Mouse (Mus musculus) kidney, postnatal 0 days (tissue): ENCODE measurements around the gene Gm10309. TPM values are rescaled to one million over a fixed set of nuclear protein-coding genes. Genes with fewer than 3 reads are reported as not detected.

ENCODE experiments used
- ATAC-seq: fragments of 200-750 bp; cut with Nextera tagmentation; replicated peaks from 2 replicates; pipeline ENCODE4 v1.8.0; 2017; ENCODE audit warnings: low read depth, moderate number of reproducible peaks, moderate TSS enrichment, moderate library complexity; ENCODE audit not compliant: low FRiP score
- DNase-seq: peaks from one replicate; pipeline ENCODE4 v3.0.0-alpha.2; 2016; ENCODE audit warnings: low spot score
- H3K27ac ChIP-seq: fragments of 300-500 bp; sonication (generic); 2 replicates; pipeline ENCODE4 v1.5.1; 2014; ENCODE audit warnings: mild to moderate bottlenecking
- H3K27me3 ChIP-seq: fragments of 300-500 bp; sonication (generic); 2 replicates; pipeline ENCODE4 v1.6.1; 2014; ENCODE audit warnings: low read length, mixed read lengths; ENCODE audit not compliant: insufficient read depth
- H3K36me3 ChIP-seq: fragments of 300-500 bp; sonication (generic); 2 replicates; pipeline ENCODE4 v1.6.1; 2014; ENCODE audit warnings: low read length, mixed read lengths; ENCODE audit not compliant: insufficient read depth
- H3K4me1 ChIP-seq: fragments of 300-500 bp; sonication (generic); replicated peaks from 2 replicates; pipeline ENCODE4 v1.6.1; 2014; ENCODE audit warnings: antibody characterized with exemption, low read length, mixed read lengths; ENCODE audit not compliant: insufficient read depth
- H3K4me2 ChIP-seq: fragments of 300-500 bp; sonication (generic); 2 replicates; pipeline ENCODE4 v1.6.1; 2014; ENCODE audit warnings: mild to moderate bottlenecking, low read length, moderate library complexity, mixed read lengths
- H3K4me3 ChIP-seq: fragments of 300-500 bp; sonication (generic); replicated peaks from 2 replicates; pipeline ENCODE4 v1.5.1; 2014; ENCODE audit warnings: low read depth, low read length
- H3K9ac ChIP-seq: fragments of 300-500 bp; sonication (generic); 2 replicates; pipeline ENCODE4 v1.6.1; 2014; ENCODE audit warnings: low read depth, low read length
- H3K9me3 ChIP-seq: fragments of 300-500 bp; sonication (generic); replicated peaks from 2 replicates; pipeline ENCODE4 v1.6.1; 2016; ENCODE audit warnings: low read length, inconsistent platforms, mixed read lengths
- CTCF ChIP-seq: IDR thresholded peaks from 2 replicates; pipeline ENCODE4 v1.5.1; 2016; ENCODE audit warnings: antibody characterized with exemption, low read depth, mild to moderate bottlenecking, moderate library complexity
- WGBS: fragments of 180-500 bp; shearing (Covaris S2); extraction: QIAGEN DNeasy Blood & Tissue Kit; methylation state at CpG from one replicate; pipeline ENCODE4 v1.1.7; 2014; 5-methylcytosine and 5-hydroxymethylcytosine counted together
- polyA plus RNA-seq: library from polyadenylated mRNA; unstranded; fragments of >200 nt; fragmentation: Nextera tagmentation; extraction: Ambion mirVana; gene quantifications from 2 replicates; pipeline ENCODE4 v1.2.1, GENCODE M21; 2015

Gm10309 gene
- polyA plus RNA-seq, 1 experiment from 2014 or later, result 0.18 TPM

DNA sequence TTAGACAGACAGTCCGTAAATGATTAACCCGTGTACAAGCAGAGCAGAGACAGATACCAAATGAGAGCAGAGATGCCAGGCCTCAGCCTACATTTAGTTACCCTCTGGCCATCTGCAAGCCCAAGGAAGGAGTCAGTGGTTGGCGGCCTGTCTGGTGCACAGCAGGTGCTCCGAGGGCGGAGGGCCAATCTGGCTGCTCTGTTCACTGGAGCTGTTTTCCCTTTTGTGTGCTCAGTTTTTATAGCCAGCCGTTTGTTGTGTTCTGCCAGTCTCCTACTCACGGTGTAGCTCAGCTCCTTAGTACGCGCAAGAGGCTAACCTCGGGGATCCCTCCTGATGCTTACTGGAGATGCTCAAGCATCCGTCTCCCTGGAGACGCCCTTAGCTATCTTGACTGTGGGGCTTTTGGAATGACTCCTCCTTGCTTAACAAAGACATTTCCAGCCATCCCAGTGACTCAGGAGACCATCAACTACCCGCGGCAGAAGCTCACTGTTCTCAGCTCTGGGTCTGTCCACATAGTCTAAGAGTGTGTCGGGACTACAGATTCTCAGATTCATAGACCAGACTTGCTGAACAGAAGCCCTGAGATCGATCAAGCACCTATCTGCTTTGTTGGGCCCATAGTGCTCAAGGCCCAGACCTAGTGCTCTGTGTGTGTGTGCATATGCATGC, 40.2 kb downstream of the Gm10309 start:
- 64% methylated on average over 16 of the region's 16 CpGs for WGBS
- H3K27ac ChIP-seq, result no peak overlapping the region
- H3K27me3 ChIP-seq, result no peaks in the 10 kb centered on the region
- TF ChIP-seq CTCF, result no peak
- no peak overlapping the region for H3K4me3 ChIP-seq
- ATAC-seq (no peak), DNase-seq (no peak)
- no peaks in the 10 kb centered on the region for H3K36me3 ChIP-seq
- H3K9ac ChIP-seq, result no peak overlapping the region
- H3K4me2 ChIP-seq, result no peak overlapping the region
- peaks cover 20% of the 10 kb centered on the region for H3K4me1 ChIP-seq
- no peaks in the 10 kb centered on the region for H3K9me3 ChIP-seq

GRCm38 (mm10) chr17:86464197-86464596, 40.8 kb downstream of the Gm10309 start:
- Histone ChIP-seq H3K4me3 (no peak overlapping the region), H3K27ac (no peak overlapping the region), H3K9ac (no peak overlapping the region), H3K27me3 (no peaks in the 10 kb centered on the region), H3K4me1 (peaks cover 19% of the 10 kb centered on the region), H3K9me3 (no peaks in the 10 kb centered on the region), H3K4me2 (no peak overlapping the region), H3K36me3 (no peaks in the 10 kb centered on the region)
- DNase-seq, result no peak
- ATAC-seq, result no peak
- TF ChIP-seq CTCF, result no peak
- WGBS, result 79% methylated on average over 8 of the region's 8 CpGs

DNA sequence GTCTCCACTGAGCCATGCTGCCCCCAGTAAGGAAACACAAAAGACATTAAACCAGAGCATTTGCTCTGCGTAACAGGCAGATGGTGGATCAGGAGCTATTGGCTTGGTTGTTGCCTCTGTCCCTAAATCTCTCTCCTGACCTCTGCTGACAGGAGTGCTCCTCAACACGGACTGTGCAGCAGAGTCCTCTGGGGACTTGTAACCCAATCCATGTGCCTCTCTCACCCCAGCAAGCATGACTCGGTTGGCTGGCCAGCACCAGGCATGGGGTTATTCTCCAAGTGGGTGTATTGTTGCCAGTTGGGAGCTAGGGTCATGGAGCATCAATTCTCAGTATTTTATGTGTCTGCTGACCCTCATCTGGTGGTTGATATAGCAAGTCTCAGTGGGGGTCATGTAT, 41.7 kb downstream of the Gm10309 start:
- no peak overlapping the region for H3K4me2 ChIP-seq
- peaks cover 16% of the 10 kb centered on the region for H3K4me1 ChIP-seq
- DNase-seq (peak; percentile 84), ATAC-seq (peak; percentile 81)
- H3K9ac ChIP-seq, result no peak overlapping the region
- no peaks in the 10 kb centered on the region for H3K36me3 ChIP-seq
- no peak overlapping the region for H3K4me3 ChIP-seq
- H3K27ac ChIP-seq, result no peak overlapping the region
- H3K27me3 ChIP-seq, result no peaks in the 10 kb centered on the region
- WGBS, result 27% methylated on average over 3 of the region's 3 CpGs
- H3K9me3 ChIP-seq, result no peaks in the 10 kb centered on the region
- peak; percentile 11; the same call in 1 of the 2 replicates for TF ChIP-seq CTCF

- DNase-seq, result no peak
- H3K4me2 ChIP-seq, result no peak overlapping the region
- WGBS, result 67% methylated on average over 17 of the region's 17 CpGs
- no peaks in the 10 kb centered on the region for H3K9me3 ChIP-seq
- no peak for ATAC-seq
- no peak overlapping the region for H3K4me3 ChIP-seq
- H3K27me3 ChIP-seq, result no peaks in the 10 kb centered on the region
- no peak overlapping the region for H3K9ac ChIP-seq
- TF ChIP-seq CTCF, result peak; percentile 42; the same call in 1 of the 2 replicates
- H3K36me3 ChIP-seq, result no peaks in the 10 kb centered on the region
- peaks cover 9% of the 10 kb centered on the region; the same call in 1 of the 2 replicates for H3K4me1 ChIP-seq
- 0 out of 2 replicates have a peak overlapping the region, but pooled peaks have one; percentile 15 for H3K27ac ChIP-seq
Measured at GRCm38 (mm10) chr17:86460645-86461430, 44.2 kb downstream of the Gm10309 start.

DNA sequence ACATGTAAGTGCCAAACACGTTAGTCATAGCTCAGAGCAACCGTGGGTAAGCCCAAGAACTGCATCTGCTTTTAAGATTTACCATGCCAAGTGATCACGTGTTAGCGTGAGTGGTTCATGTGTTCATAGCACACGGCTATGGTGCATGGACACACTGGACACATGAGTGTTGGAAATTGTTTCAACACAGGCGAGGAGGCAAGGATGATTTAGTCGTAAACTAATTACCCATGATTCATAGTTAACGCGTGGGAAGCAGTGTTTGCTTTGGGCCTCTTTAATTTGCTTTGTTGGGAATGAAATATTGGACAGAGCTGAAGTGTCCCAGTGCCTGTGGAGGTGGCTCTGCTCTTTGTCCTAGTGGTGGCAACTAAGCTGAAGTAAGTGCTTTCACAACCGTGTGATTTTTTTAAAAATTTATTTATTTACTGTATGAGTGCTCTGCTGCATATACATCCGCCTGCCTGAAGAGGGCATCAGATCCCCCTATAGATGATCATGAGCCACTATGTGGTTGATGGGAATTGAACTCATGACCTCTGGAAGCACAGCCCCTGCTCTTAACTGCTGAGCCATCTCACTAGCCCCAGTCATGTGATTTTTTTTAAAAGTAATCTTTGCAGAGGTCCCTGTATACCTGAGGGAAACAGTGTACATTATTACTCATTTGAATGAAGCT, 46.6 kb downstream of the Gm10309 start:
- no peaks in the 10 kb centered on the region for H3K27me3 ChIP-seq
- no peaks in the 10 kb centered on the region for H3K9me3 ChIP-seq
- H3K4me3 ChIP-seq, result no peak overlapping the region
- H3K27ac ChIP-seq, result no peak overlapping the region
- no peak overlapping the region for H3K9ac ChIP-seq
- DNase-seq (peak; percentile 42), ATAC-seq (no peak; the same call in 1 of the 2 replicates)
- 56% methylated on average over 11 of the region's 11 CpGs for WGBS
- no peaks in the 10 kb centered on the region for H3K4me1 ChIP-seq
- peak; percentile 56 for TF ChIP-seq CTCF
- H3K4me2 ChIP-seq, result no peak overlapping the region
- H3K36me3 ChIP-seq, result no peaks in the 10 kb centered on the region

GRCm38 (mm10) chr17:86456512-86456911, 48.5 kb downstream of the Gm10309 start:
- 63% methylated on average over 6 of the region's 6 CpGs for WGBS
- no peak for ATAC-seq
- H3K27me3 ChIP-seq, result no peaks in the 10 kb centered on the region
- no peaks in the 10 kb centered on the region for H3K9me3 ChIP-seq
- no peaks in the 10 kb centered on the region for H3K4me1 ChIP-seq
- DNase-seq, result no peak
- H3K9ac ChIP-seq, result no peak overlapping the region
- H3K4me3 ChIP-seq, result no peak overlapping the region
- no peak overlapping the region for H3K4me2 ChIP-seq
- H3K36me3 ChIP-seq, result no peaks in the 10 kb centered on the region
- TF ChIP-seq CTCF, result no peak
- H3K27ac ChIP-seq, result no peak overlapping the region
